Mouse (Mus musculus): ENCODE measurements around the gene Elavl3.
A peak's percentile ranks its signal among the peaks of the same experiment; 100 is the strongest.

Elavl3 gene

GRCm38 (mm10) chr9:22002194-22003162 is 49.3 kb downstream of the Elavl3 start, which contains the start of the genes Ccdc151 and Prkcsh:
Gene Ccdc151 (minus strand): TSS chr9:22002634.
Gene Prkcsh (plus strand): TSS chr9:22002806.
- DNase-seq (ENCODE audit: low spot score) = peak; percentile 98

GRCm38 (mm10) chr9:22001633-22002032 is 50.2 kb downstream of the Elavl3 start:
- no peak for DNase-seq (ENCODE audit: low spot score)

- no peak for DNase-seq (ENCODE audit: low spot score)
These were observed 51.5 kb downstream of the Elavl3 start for GRCm38 (mm10) chr9:22000296-22000695.

- DNase-seq (ENCODE audit: low spot score) = no peak
These were observed 55.5 kb downstream of the Elavl3 start for GRCm38 (mm10) chr9:21996178-21996867.

- DNase-seq (ENCODE audit: low spot score) = no peak
These were observed 59.6 kb downstream of the Elavl3 start for GRCm38 (mm10) chr9:21992227-21992626.

GRCm38 (mm10) chr9:21989230-21990110 is 62.4 kb downstream of the Elavl3 start, which contains the start of gene Rgl3:
Gene Rgl3 (minus strand): TSS chr9:21989446.
- DNase-seq (ENCODE audit: low spot score) = peak; percentile 70

- DNase-seq (ENCODE audit: low spot score) = peak; percentile 45
These were observed 63.3 kb downstream of the Elavl3 start for GRCm38 (mm10) chr9:21988421-21989101.

- DNase-seq (ENCODE audit: low spot score) = peak; percentile 20
These were observed 64.1 kb downstream of the Elavl3 start for GRCm38 (mm10) chr9:21987592-21988342.

- DNase-seq (ENCODE audit: low spot score) = no peak
These were observed 67.9 kb downstream of the Elavl3 start for GRCm38 (mm10) chr9:21983911-21984310.

- DNase-seq (ENCODE audit: low spot score) = no peak
These were observed 73.3 kb downstream of the Elavl3 start for GRCm38 (mm10) chr9:21978398-21979128.

GRCm38 (mm10) chr9:21977972-21978371 is 73.9 kb downstream of the Elavl3 start:
- no peak for DNase-seq (ENCODE audit: low spot score)

- no peak for DNase-seq (ENCODE audit: low spot score)
These were observed 74.5 kb downstream of the Elavl3 start for GRCm38 (mm10) chr9:21977331-21977730.

GRCm38 (mm10) chr9:21976626-21977175 is 75.1 kb downstream of the Elavl3 start:
- DNase-seq (ENCODE audit: low spot score) = no peak

GRCm38 (mm10) chr9:21969304-21969703 is 82.5 kb downstream of the Elavl3 start:
- no peak for DNase-seq (ENCODE audit: low spot score)

GRCm38 (mm10) chr9:21968883-21969282 is 82.9 kb downstream of the Elavl3 start:
- no peak for DNase-seq (ENCODE audit: low spot score)
